Mouse (Mus musculus) right cerebral cortex, postnatal 14 days (tissue): ENCODE measurements at regions not wholly inside any gene's neighbourhood (a gene's known extent, or its start where the extent isn't known, plus 50 kb on each side); places are given as distances from the start of the nearest gene placed in this dataset.

ENCODE experiments used
- DNase-seq: peaks from one replicate; pipeline ENCODE4 v3.0.0; 2022

GRCm38 (mm10) chr3:148762541-148763225 lies 227.7 kb downstream of the Adgrl2 start:
- DNase-seq: no peak

GRCm38 (mm10) chr3:148761586-148761985 lies 228.8 kb downstream of the Adgrl2 start:
- no peak for DNase-seq

- no peak for DNase-seq
These were observed 230.9 kb downstream of the Adgrl2 start for GRCm38 (mm10) chr3:148759500-148759899.

GRCm38 (mm10) chr3:148746234-148746633 lies 244.1 kb downstream of the Adgrl2 start:
- no peak for DNase-seq

GRCm38 (mm10) chr3:148744651-148745050 lies 245.7 kb downstream of the Adgrl2 start:
- DNase-seq: no peak

- DNase-seq: no peak
These were observed 256.1 kb downstream of the Adgrl2 start for GRCm38 (mm10) chr3:148734194-148734749.

GRCm38 (mm10) chr3:148733227-148733854 lies 257.0 kb downstream of the Adgrl2 start:
- DNase-seq: no peak

- no peak for DNase-seq
These were observed 258.9 kb downstream of the Adgrl2 start for GRCm38 (mm10) chr3:148731436-148731835.

- no peak for DNase-seq
These were observed 261.1 kb downstream of the Adgrl2 start for GRCm38 (mm10) chr3:148729242-148729680.

GRCm38 (mm10) chr3:148728513-148729241 lies 261.7 kb downstream of the Adgrl2 start:
- DNase-seq: no peak

- no peak for DNase-seq
These were observed 263.6 kb downstream of the Adgrl2 start for GRCm38 (mm10) chr3:148726596-148727331.

GRCm38 (mm10) chr3:148696555-148696954 lies 293.8 kb downstream of the Adgrl2 start:
- DNase-seq: no peak

GRCm38 (mm10) chr3:148695453-148695852 lies 294.9 kb downstream of the Adgrl2 start:
- no peak for DNase-seq

- DNase-seq: no peak
These were observed 307.2 kb downstream of the Adgrl2 start for GRCm38 (mm10) chr3:148683181-148683580.

GRCm38 (mm10) chr3:148682445-148682994 lies 307.8 kb downstream of the Adgrl2 start:
- no peak for DNase-seq

- DNase-seq: no peak
These were observed 309.2 kb downstream of the Adgrl2 start for GRCm38 (mm10) chr3:148681186-148681585.

- DNase-seq: no peak
These were observed 309.6 kb downstream of the Adgrl2 start for GRCm38 (mm10) chr3:148680737-148681136.

GRCm38 (mm10) chr3:148680086-148680485 lies 310.3 kb downstream of the Adgrl2 start:
- DNase-seq: no peak

- no peak for DNase-seq
These were observed 311.2 kb downstream of the Adgrl2 start for GRCm38 (mm10) chr3:148679121-148679520.

GRCm38 (mm10) chr3:148676025-148676424 lies 314.3 kb downstream of the Adgrl2 start:
- DNase-seq: no peak

GRCm38 (mm10) chr3:148662888-148663477 lies 327.4 kb downstream of the Adgrl2 start:
- DNase-seq: no peak

- DNase-seq: no peak
These were observed 331.3 kb downstream of the Adgrl2 start for GRCm38 (mm10) chr3:148659024-148659423.
